Mouse (Mus musculus): Measurements from ENCODE around the gene Nek6.

DNA sequence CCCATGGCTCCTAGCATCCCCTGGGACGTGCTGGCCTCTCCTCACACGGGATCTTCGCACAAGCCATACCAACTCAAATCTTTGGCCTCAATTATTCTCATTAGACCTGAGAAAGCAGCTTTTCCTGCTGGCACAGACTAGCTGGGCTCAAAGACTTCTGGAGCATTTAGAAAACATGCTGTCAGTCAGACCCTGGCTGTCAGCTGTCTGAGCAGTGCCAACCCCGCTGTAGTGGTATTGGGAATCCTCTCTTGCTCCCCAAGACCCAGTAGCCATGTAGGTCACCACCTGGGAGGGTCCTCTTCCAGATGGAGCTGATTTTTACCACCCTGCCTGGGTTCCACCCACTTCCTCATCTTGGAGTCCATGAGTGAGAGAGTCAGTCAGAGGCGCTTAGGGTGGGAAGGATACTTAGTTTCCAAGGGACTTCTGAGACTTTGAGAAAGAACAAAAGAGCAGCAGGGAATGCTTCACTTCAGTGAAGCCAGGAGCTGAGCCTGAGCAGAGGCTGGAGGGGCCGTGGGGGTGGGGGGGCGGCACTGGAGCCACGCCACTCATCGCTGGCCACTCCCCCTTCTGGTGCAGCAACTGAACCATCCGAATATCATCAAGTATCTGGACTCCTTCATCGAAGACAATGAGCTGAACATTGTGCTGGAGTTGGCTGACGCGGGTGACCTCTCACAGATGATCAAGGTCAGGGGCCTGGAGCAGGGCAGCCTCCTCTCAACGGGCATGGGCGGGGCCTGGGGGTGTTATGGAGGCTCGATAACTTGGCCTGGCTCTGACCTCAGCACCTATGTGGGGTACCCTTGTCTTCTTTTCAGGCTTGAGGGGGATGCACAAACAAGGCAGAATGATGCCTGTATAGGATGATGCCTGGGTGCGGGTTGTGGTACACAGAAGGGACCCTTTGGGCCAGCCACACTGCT, 49.1 kb downstream of the Nek6 start:
- TF ChIP-seq POLR2A (IDR thresholded peaks at IDR 0.05; ENCODE audit: insufficient read length, low read depth): no peak
- TF ChIP-seq POLR2AphosphoS2 (IDR thresholded peaks at IDR 0.05; ENCODE audit: insufficient read length, low read depth): no peak
- TF ChIP-seq TCF12 (IDR thresholded peaks at IDR 0.05; ENCODE audit: insufficient read depth, poor library complexity, severe bottlenecking): no peak
- no peak for TF ChIP-seq CEBPB (IDR thresholded peaks at IDR 0.05; ENCODE audit: insufficient read depth, poor library complexity, severe bottlenecking)
- no peak for TF ChIP-seq USF1 (IDR thresholded peaks at IDR 0.05; ENCODE audit: low read depth)
- TF ChIP-seq E2F4 (IDR thresholded peaks at IDR 0.05; ENCODE audit: insufficient read depth): no peak
- no peak for TF ChIP-seq MAX (IDR thresholded peaks at IDR 0.05; ENCODE audit: low read depth)
- TF ChIP-seq REST (IDR thresholded peaks at IDR 0.05; ENCODE audit: insufficient read depth, insufficient read length): no peak
- no peak for TF ChIP-seq MYOG (IDR thresholded peaks at IDR 0.05; ENCODE audit: control insufficient read depth in 1 of 3, insufficient read depth in 1 of 3, insufficient read length in 2 of 3, low read depth in 2 of 3)
- no peak for TF ChIP-seq MYOD1 (IDR thresholded peaks at IDR 0.05; ENCODE audit: control insufficient read depth in 1 of 3, insufficient read length in 2 of 3, low read depth in 2 of 3)

Measured in myocyte (in vitro differentiated cells).